Mouse (Mus musculus) embryonic facial prominence, embryonic 11.5 days (tissue): Measurements from ENCODE around the gene Lysmd4. TPM values are rescaled to one million over a fixed set of nuclear protein-coding genes. Genes with fewer than 3 reads are reported as not detected.

ENCODE experiments used
- ATAC-seq: fragments of 200-750 bp; cut with Nextera tagmentation; replicated peaks from 2 replicates; pipeline ENCODE4 v1.8.0; 2017; ENCODE audit warnings: low read depth; ENCODE audit not compliant: insufficient number of reproducible peaks, low FRiP score, low TSS enrichment
- DNase-seq: peaks from one replicate; pipeline ENCODE4 v3.0.0-alpha.2; 2015; ENCODE audit warnings: low spot score
- H3K27ac ChIP-seq: fragments of 300-500 bp; sonication (generic); replicated peaks from 2 replicates; pipeline ENCODE4 v1.5.1; 2014; ENCODE audit warnings: mild to moderate bottlenecking, low read depth, low read length, control low read depth
- H3K27me3 ChIP-seq: fragments of 300-500 bp; sonication (generic); 2 replicates; pipeline ENCODE4 v1.6.1; 2014; ENCODE audit warnings: mild to moderate bottlenecking, low read length, moderate library complexity, mixed read lengths; ENCODE audit not compliant: control insufficient read depth, insufficient read depth
- H3K36me3 ChIP-seq: fragments of 300-500 bp; sonication (generic); replicated peaks from 2 replicates; pipeline ENCODE4 v1.6.1; 2014; ENCODE audit warnings: low read depth, mild to moderate bottlenecking, low read length, moderate library complexity, mixed read lengths; ENCODE audit not compliant: control insufficient read depth, insufficient read depth
- H3K4me1 ChIP-seq: fragments of 300-500 bp; sonication (generic); 2 replicates; pipeline ENCODE4 v1.6.1; 2014; ENCODE audit warnings: low read length, mixed read lengths; ENCODE audit not compliant: control insufficient read depth, insufficient read depth
- H3K4me2 ChIP-seq: fragments of 300-500 bp; sonication (generic); 2 replicates; pipeline ENCODE4 v1.6.1; 2014; ENCODE audit warnings: low read depth, mild to moderate bottlenecking, control low read depth, low read length, moderate library complexity
- H3K4me3 ChIP-seq: fragments of 300-500 bp; sonication (generic); 2 replicates; pipeline ENCODE4 v1.5.1; 2014; ENCODE audit warnings: low read depth, low read length, control low read depth
- H3K9ac ChIP-seq: fragments of 300-500 bp; sonication (generic); replicated peaks from 2 replicates; pipeline ENCODE4 v1.6.1; 2014; ENCODE audit warnings: mild to moderate bottlenecking, control low read depth, low read length
- H3K9me3 ChIP-seq: fragments of 300-500 bp; sonication (generic); replicated peaks from 2 replicates; pipeline ENCODE4 v1.6.1; 2016; ENCODE audit warnings: mild to moderate bottlenecking, low read length, inconsistent platforms, mixed read lengths; ENCODE audit not compliant: control insufficient read depth
- WGBS: fragments of 180-500 bp; shearing (Covaris S2); extraction: QIAGEN DNeasy Blood & Tissue Kit; methylation state at CpG from one replicate; pipeline ENCODE4 v1.1.7; 2014; 5-methylcytosine and 5-hydroxymethylcytosine counted together
- polyA plus RNA-seq: library from polyadenylated mRNA; unstranded; fragments of >200 nt; fragmentation: Nextera tagmentation; extraction: Ambion mirVana; gene quantifications from 2 replicates; pipeline ENCODE4 v1.2.1, GENCODE M21; 2014

Gene Lysmd4
- polyA plus RNA-seq, 1 experiment from 2014 or later = 11.8 TPM

GRCm38 (mm10) chr7:67227538-67227937 is 5.2 kb downstream of the Lysmd4 start:
- Histone ChIP-seq H3K4me2 (no peak overlapping the region), H3K36me3 (no peaks in the 10 kb centered on the region; the same call in 1 of the 2 replicates), H3K4me3 (no peak overlapping the region), H3K9ac (no peak overlapping the region), H3K27me3 (no peaks in the 10 kb centered on the region), H3K4me1 (no peaks in the 10 kb centered on the region), H3K27ac (no peak overlapping the region), H3K9me3 (no peaks in the 10 kb centered on the region)
- ATAC-seq (no peak), DNase-seq (no peak)
- WGBS = 75% methylated on average over 1 of the region's 1 CpGs

GRCm38 (mm10) chr7:67228390-67228789 is 6.0 kb downstream of the Lysmd4 start:
- no peaks in the 10 kb centered on the region; the same call in none of the 2 replicates for H3K36me3 ChIP-seq
- ATAC-seq = no peak
- H3K4me1 ChIP-seq = no peaks in the 10 kb centered on the region
- H3K9me3 ChIP-seq = no peaks in the 10 kb centered on the region
- WGBS = 63% methylated on average over 3 of the region's 3 CpGs
- H3K9ac ChIP-seq = no peak overlapping the region
- H3K4me3 ChIP-seq = no peak overlapping the region
- H3K27ac ChIP-seq = no peak overlapping the region
- H3K4me2 ChIP-seq = no peak overlapping the region
- no peaks in the 10 kb centered on the region for H3K27me3 ChIP-seq
- no peak for DNase-seq

DNA sequence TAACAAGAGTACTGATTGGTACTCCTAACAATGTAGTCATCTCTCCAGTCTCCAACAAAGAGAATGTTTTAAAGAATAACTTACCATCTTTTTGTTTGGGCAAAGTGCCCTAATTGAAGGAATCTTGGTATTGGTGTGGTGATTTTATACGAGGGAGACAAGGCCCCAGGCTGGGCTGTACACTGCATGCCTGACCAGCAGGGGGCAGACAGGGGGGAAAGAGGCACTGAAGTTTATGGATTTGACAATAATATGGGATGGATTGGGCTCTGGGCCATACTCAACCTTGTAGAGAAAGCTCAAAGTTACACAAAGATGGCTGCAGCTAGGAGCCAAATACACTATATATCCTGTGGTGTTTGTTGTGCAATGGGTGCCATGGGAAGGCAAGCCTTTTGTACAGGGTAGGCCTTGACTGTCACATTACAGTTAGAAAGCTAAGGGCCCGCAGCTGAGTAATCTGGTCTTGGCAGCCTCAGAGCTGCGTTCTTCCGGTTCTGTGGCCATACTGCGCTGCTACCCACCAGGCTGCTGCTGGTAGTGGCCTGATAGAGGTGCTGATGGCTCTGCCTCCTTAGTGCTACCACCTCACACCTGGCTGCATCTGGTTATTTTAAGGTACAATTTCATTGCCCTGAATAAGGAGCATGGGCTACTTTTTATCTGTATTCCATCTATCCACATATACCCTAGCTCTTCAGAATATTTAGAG is 6.7 kb downstream of the Lysmd4 start:
- H3K4me3 ChIP-seq = no peak overlapping the region
- no peak overlapping the region for H3K4me2 ChIP-seq
- H3K9ac ChIP-seq = no peak overlapping the region
- 82% methylated on average over 5 of the region's 5 CpGs for WGBS
- peak; percentile 59 for DNase-seq
- no peak overlapping the region for H3K27ac ChIP-seq
- ATAC-seq = 0 out of 2 replicates have a peak, but pooled peaks have one; percentile 44
- H3K36me3 ChIP-seq = no peaks in the 10 kb centered on the region; the same call in none of the 2 replicates
- no peaks in the 10 kb centered on the region for H3K4me1 ChIP-seq
- H3K27me3 ChIP-seq = no peaks in the 10 kb centered on the region
- no peaks in the 10 kb centered on the region for H3K9me3 ChIP-seq

DNA sequence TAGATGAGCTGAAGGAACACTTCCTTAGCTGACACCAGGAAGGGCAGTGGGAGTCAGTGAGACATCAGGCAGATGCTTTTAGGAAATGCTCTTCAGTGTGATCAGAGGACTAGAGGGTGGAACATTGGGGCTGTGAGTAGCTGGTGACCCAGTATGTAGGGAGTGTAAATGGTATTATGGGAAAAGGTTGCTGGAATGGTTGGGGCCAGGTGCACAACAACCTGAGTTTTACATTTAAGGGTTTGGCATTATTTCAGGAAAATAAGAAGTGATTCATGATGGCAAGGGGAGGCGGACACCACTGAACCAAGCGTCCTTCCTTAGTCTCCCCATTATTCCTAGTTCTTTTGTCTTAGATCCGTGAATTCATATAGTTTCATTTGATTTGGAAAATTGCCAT is 7.4 kb downstream of the Lysmd4 start:
- no peaks in the 10 kb centered on the region; the same call in none of the 2 replicates for H3K36me3 ChIP-seq
- H3K27ac ChIP-seq = no peak overlapping the region
- no peak overlapping the region for H3K9ac ChIP-seq
- H3K27me3 ChIP-seq = no peaks in the 10 kb centered on the region
- 92% methylated on average over 3 of the region's 3 CpGs for WGBS
- no peak overlapping the region for H3K4me3 ChIP-seq
- H3K4me2 ChIP-seq = no peak overlapping the region
- no peaks in the 10 kb centered on the region for H3K4me1 ChIP-seq
- H3K9me3 ChIP-seq = no peaks in the 10 kb centered on the region
- DNase-seq = no peak
- no peak for ATAC-seq

DNA sequence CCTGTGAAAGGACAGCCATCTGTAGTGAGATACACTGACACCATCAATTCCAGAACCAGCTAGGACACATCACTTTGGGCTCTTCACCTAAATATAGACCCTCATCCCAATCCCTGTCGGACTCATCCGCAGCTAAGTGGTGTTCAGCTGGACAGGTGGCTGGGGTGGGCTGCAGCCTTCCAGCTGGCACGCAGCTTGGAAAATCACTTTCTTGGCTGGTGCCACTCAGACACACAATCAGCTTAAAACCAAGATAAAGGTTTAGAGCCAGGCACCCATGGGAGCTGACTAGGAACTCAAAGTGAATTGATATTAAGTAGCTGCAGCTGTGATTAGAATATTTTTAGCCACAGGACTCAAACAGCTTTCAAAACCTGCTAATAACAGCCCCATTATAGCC is 7.9 kb downstream of the Lysmd4 start:
- Histone ChIP-seq H3K4me1 (no peaks in the 10 kb centered on the region), H3K4me3 (no peak overlapping the region), H3K4me2 (no peak overlapping the region), H3K27ac (no peak overlapping the region), H3K9me3 (no peaks in the 10 kb centered on the region), H3K36me3 (no peaks in the 10 kb centered on the region; the same call in none of the 2 replicates), H3K27me3 (no peaks in the 10 kb centered on the region), H3K9ac (no peak overlapping the region)
- DNase-seq = no peak
- ATAC-seq = no peak
- 91% methylated on average over 3 of the region's 3 CpGs for WGBS

- DNase-seq = no peak
Observed at GRCm38 (mm10) chr7:67230640-67231140, 8.3 kb downstream of the Lysmd4 start.

GRCm38 (mm10) chr7:67232504-67232903 is 10.2 kb downstream of the Lysmd4 start:
- ATAC-seq (no peak), DNase-seq (no peak)
- H3K9ac ChIP-seq = no peak overlapping the region
- H3K27ac ChIP-seq = no peak overlapping the region
- H3K9me3 ChIP-seq = no peaks in the 10 kb centered on the region
- H3K4me1 ChIP-seq = no peaks in the 10 kb centered on the region
- 94% methylated on average over 14 of the region's 14 CpGs for WGBS
- H3K4me2 ChIP-seq = no peak overlapping the region
- no peaks in the 10 kb centered on the region for H3K27me3 ChIP-seq
- no peaks in the 10 kb centered on the region; the same call in none of the 2 replicates for H3K36me3 ChIP-seq
- no peak overlapping the region for H3K4me3 ChIP-seq

More at GRCm38 (mm10) chr7:67230640-67231140, 8.3 kb downstream of the Lysmd4 start:
- Histone ChIP-seq H3K9ac (no peak overlapping the region), H3K27me3 (no peaks in the 10 kb centered on the region), H3K36me3 (no peaks in the 10 kb centered on the region; the same call in none of the 2 replicates), H3K4me3 (no peak overlapping the region), H3K9me3 (no peaks in the 10 kb centered on the region), H3K4me2 (no peak overlapping the region), H3K27ac (no peak overlapping the region), H3K4me1 (no peaks in the 10 kb centered on the region)
- no peak for ATAC-seq
- 82% methylated on average over 3 of the region's 3 CpGs for WGBS

- no peaks in the 10 kb centered on the region for H3K27me3 ChIP-seq
- H3K36me3 ChIP-seq = no peaks in the 10 kb centered on the region; the same call in none of the 2 replicates
- no peak overlapping the region for H3K4me2 ChIP-seq
- H3K4me1 ChIP-seq = no peaks in the 10 kb centered on the region
- no peaks in the 10 kb centered on the region for H3K9me3 ChIP-seq
- H3K9ac ChIP-seq = no peak overlapping the region
- no peak for ATAC-seq
- WGBS = 79% methylated on average over 8 of the region's 8 CpGs
- no peak for DNase-seq
- H3K27ac ChIP-seq = no peak overlapping the region
- no peak overlapping the region for H3K4me3 ChIP-seq
Observed at GRCm38 (mm10) chr7:67234797-67235196, 12.5 kb downstream of the Lysmd4 start.
